Mouse (Mus musculus) hindbrain, postnatal 0 days (tissue): Measurements from ENCODE around the gene Gm5134. TPM values are rescaled to one million over a fixed set of nuclear protein-coding genes. Genes with fewer than 3 reads are reported as not detected.

Experiments used
- ATAC-seq: fragments of 200-750 bp; cut with Nextera tagmentation; 2 replicates; pipeline ENCODE4 v1.8.0; 2017; ENCODE audit warnings: mild to moderate bottlenecking, moderate TSS enrichment, moderate library complexity
- DNase-seq: peaks from one replicate; pipeline ENCODE4 v3.0.0-alpha.2; 2015; ENCODE audit warnings: low spot score
- H3K27ac ChIP-seq: fragments of 300-500 bp; sonication (generic); 2 replicates; pipeline ENCODE4 v1.5.1; 2014; ENCODE audit warnings: mild to moderate bottlenecking
- H3K27me3 ChIP-seq: fragments of 300-500 bp; sonication (generic); 2 replicates; pipeline ENCODE4 v1.6.1; 2014; ENCODE audit warnings: low read length, mixed read lengths; ENCODE audit not compliant: insufficient read depth
- H3K36me3 ChIP-seq: fragments of 300-500 bp; sonication (generic); 2 replicates; pipeline ENCODE4 v1.6.1; 2014; ENCODE audit warnings: low read length, mixed read lengths; ENCODE audit not compliant: insufficient read depth
- H3K4me1 ChIP-seq: fragments of 300-500 bp; sonication (generic); 2 replicates; pipeline ENCODE4 v1.6.1; 2014; ENCODE audit warnings: antibody characterized with exemption, low read length, mixed read lengths; ENCODE audit not compliant: insufficient read depth
- H3K4me2 ChIP-seq: fragments of 300-500 bp; sonication (generic); 2 replicates; pipeline ENCODE4 v1.6.1; 2014; ENCODE audit warnings: low read depth, mild to moderate bottlenecking, low read length, moderate library complexity, mixed read lengths
- H3K4me3 ChIP-seq: fragments of 300-500 bp; sonication (generic); 2 replicates; pipeline ENCODE4 v1.5.1; 2014; ENCODE audit warnings: low read length
- H3K9ac ChIP-seq: fragments of 300-500 bp; sonication (generic); replicated peaks from 2 replicates; pipeline ENCODE4 v1.6.1; 2014; ENCODE audit warnings: mild to moderate bottlenecking, low read length, moderate library complexity, mixed read lengths
- H3K9me3 ChIP-seq: fragments of 300-500 bp; sonication (generic); 2 replicates; pipeline ENCODE4 v1.6.1; 2016; ENCODE audit warnings: low read length, mixed read lengths
- CTCF ChIP-seq: IDR thresholded peaks from 2 replicates; pipeline ENCODE4 v1.5.1; 2016; ENCODE audit warnings: antibody characterized with exemption, control low read depth, low read depth
- WGBS: fragments of 180-500 bp; shearing (Covaris S2); extraction: QIAGEN DNeasy Blood & Tissue Kit; methylation state at CpG from one replicate; pipeline ENCODE4 v1.1.7; 2014; 5-methylcytosine and 5-hydroxymethylcytosine counted together
- polyA plus RNA-seq: library from polyadenylated mRNA; unstranded; fragments of >200 nt; fragmentation: Nextera tagmentation; extraction: Ambion mirVana; gene quantifications from 2 replicates; pipeline ENCODE4 v1.2.1, GENCODE M21; 2015
- total RNA-seq: library from RNA; depleted of rRNA; stranded (reverse); fragments of >200 nt; gene quantifications from 2 replicates; pipeline ENCODE4 v1.2.3, GENCODE M21; 2014

Gene Gm5134
- total and polyA plus RNA-seq, 2 experiments from 2014 or later = not detected

DNA sequence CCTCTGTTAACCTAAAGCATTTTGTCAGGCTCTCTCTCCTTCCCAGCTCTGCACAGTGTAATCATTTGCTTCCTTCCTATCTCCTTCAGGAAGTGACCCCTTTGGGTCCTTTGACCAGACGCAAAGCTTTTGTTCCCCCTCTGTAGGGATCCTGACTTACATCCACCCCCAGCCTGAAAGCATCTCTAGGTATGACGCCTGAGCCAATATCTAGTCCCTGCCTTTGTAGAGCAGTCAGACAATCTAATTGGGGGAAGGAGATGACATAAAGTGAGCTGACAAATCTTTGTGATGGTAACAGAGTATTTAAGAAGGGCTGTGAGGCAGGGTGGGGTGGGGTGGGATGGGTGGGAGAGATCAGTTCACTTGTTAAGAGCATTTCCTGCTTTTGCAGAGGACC, 48.3 kb downstream of the Gm5134 start:
- ATAC-seq (no peak; the same call in 1 of the 2 replicates), DNase-seq (no peak)
- Histone ChIP-seq H3K4me1 (no peaks in the 10 kb centered on the region), H3K4me3 (no peak overlapping the region), H3K9ac (no peak overlapping the region), H3K36me3 (no peaks in the 10 kb centered on the region), H3K27me3 (no peaks in the 10 kb centered on the region), H3K4me2 (no peak overlapping the region), H3K9me3 (no peaks in the 10 kb centered on the region), H3K27ac (no peak overlapping the region)
- no peak for TF ChIP-seq CTCF
- WGBS = 37% methylated on average over 2 of the region's 2 CpGs

DNA sequence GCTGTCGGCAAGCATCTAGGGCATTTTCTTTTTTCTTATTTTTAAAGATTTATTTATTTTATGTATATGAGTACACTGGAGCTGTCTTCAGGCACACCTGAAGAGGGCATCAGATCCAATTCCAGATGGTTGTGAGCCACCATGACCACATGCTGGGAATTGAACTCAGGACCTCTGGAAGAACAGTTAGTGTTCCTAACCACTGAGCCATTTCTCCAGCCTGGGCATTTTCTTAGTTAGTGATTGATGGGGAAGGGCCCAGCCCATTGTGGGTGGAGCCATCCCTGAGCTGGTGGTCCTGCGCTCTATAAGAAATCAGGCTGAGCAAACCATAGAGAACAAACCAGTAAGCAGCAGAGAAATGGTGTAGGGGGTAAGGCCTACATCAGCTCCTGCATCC, 48.9 kb downstream of the Gm5134 start:
- Histone ChIP-seq H3K4me1 (no peaks in the 10 kb centered on the region), H3K27me3 (no peaks in the 10 kb centered on the region), H3K4me2 (no peak overlapping the region), H3K9ac (no peak overlapping the region), H3K27ac (no peak overlapping the region), H3K9me3 (no peaks in the 10 kb centered on the region), H3K36me3 (no peaks in the 10 kb centered on the region), H3K4me3 (no peak overlapping the region)
- WGBS = 90% methylated on average over 2 of the region's 2 CpGs
- no peak for ATAC-seq
- no peak for DNase-seq
- no peak for TF ChIP-seq CTCF

GRCm38 (mm10) chr10:76006385-76006784, 52.1 kb downstream of the Gm5134 start:
- H3K9ac ChIP-seq = no peak overlapping the region
- no peaks in the 10 kb centered on the region for H3K36me3 ChIP-seq
- H3K4me1 ChIP-seq = no peaks in the 10 kb centered on the region
- no peak for TF ChIP-seq CTCF
- no peak for DNase-seq
- no peak overlapping the region for H3K4me2 ChIP-seq
- ATAC-seq = no peak
- no peak overlapping the region for H3K4me3 ChIP-seq
- H3K27ac ChIP-seq = no peak overlapping the region
- H3K9me3 ChIP-seq = no peaks in the 10 kb centered on the region
- WGBS = 94% methylated on average over 6 of the region's 6 CpGs
- no peaks in the 10 kb centered on the region for H3K27me3 ChIP-seq

DNA sequence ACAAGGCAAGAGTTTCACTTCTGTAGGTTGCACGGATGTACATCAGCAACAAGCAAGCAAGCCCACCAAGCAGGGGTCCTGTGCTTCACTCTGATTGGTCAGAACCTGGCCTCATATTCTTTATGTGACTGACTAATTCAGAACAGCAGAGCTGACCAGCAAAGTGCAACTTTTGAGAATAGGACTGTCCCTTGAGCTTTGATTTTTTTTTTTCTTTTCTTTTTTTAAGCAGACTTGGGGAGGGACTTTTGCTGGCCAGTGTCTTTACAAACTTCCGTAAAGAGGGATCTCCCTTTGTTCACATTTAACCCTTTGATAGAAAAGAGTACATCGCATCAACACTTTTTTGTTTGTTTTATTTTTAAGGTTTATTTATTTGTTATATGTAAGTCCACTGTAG, 55.5 kb downstream of the Gm5134 start:
- no peak overlapping the region for H3K4me2 ChIP-seq
- H3K9me3 ChIP-seq = no peaks in the 10 kb centered on the region
- DNase-seq (no peak), ATAC-seq (no peak)
- no peaks in the 10 kb centered on the region for H3K4me1 ChIP-seq
- H3K27me3 ChIP-seq = no peaks in the 10 kb centered on the region
- H3K4me3 ChIP-seq = no peak overlapping the region
- no peak for TF ChIP-seq CTCF
- WGBS = 69% methylated on average over 3 of the region's 3 CpGs
- no peak overlapping the region for H3K9ac ChIP-seq
- H3K27ac ChIP-seq = no peak overlapping the region
- H3K36me3 ChIP-seq = no peaks in the 10 kb centered on the region

- Histone ChIP-seq H3K4me1 (no peaks in the 10 kb centered on the region), H3K9me3 (no peaks in the 10 kb centered on the region), H3K4me3 (no peak overlapping the region), H3K27ac (no peak overlapping the region), H3K9ac (no peak overlapping the region), H3K36me3 (no peaks in the 10 kb centered on the region), H3K27me3 (no peaks in the 10 kb centered on the region), H3K4me2 (no peak overlapping the region)
- DNase-seq (no peak), ATAC-seq (no peak)
- WGBS = 72% methylated on average over 6 of the region's 6 CpGs
- TF ChIP-seq CTCF = no peak
Measured at GRCm38 (mm10) chr10:76012922-76013321, 58.6 kb downstream of the Gm5134 start.

GRCm38 (mm10) chr10:76016886-76017285, 62.6 kb downstream of the Gm5134 start:
- 86% methylated on average over 3 of the region's 3 CpGs for WGBS
- Histone ChIP-seq H3K27ac (no peak overlapping the region), H3K4me3 (no peak overlapping the region), H3K4me2 (no peak overlapping the region), H3K9me3 (no peaks in the 10 kb centered on the region), H3K36me3 (no peaks in the 10 kb centered on the region), H3K27me3 (no peaks in the 10 kb centered on the region), H3K4me1 (no peaks in the 10 kb centered on the region), H3K9ac (no peak overlapping the region)
- DNase-seq = no peak
- ATAC-seq = no peak
- TF ChIP-seq CTCF = no peak

DNA sequence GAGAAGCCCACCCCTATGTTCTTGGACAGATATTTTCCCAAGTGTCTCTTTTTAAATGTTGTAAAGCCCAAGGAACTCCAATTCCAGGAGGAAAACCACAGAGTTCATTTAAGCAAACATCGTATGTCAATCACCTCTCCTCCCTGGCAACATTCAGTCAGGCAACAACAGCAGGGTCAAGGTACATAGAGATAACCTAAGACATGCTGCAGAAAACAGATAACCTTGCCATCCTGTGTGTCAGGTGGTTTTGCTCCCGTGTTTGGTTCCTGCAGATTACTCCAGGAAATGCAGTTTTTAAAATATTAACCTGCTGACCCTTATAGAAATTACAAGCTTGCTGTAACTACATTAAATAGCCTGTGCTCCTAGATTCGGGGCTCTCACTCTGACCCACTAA, 67.4 kb downstream of the Gm5134 start:
- TF ChIP-seq CTCF = no peak
- H3K27ac ChIP-seq = no peak overlapping the region
- 84% methylated on average over 3 of the region's 3 CpGs for WGBS

More for the DNA sequence above, 67.4 kb downstream of the Gm5134 start:
- H3K4me1 ChIP-seq = no peaks in the 10 kb centered on the region
- no peaks in the 10 kb centered on the region for H3K36me3 ChIP-seq
- H3K4me2 ChIP-seq = no peak overlapping the region
- no peaks in the 10 kb centered on the region for H3K27me3 ChIP-seq
- no peak overlapping the region for H3K4me3 ChIP-seq
- no peaks in the 10 kb centered on the region for H3K9me3 ChIP-seq
- no peak for ATAC-seq
- no peak for DNase-seq
- H3K9ac ChIP-seq = no peak overlapping the region
